22 mouse cellular contexts compared by ENCODE assay signal in genomic region chr9:71323303-71323952, GRCm38 (mm10).
DNase-seq lines count a peak whose midpoint lies in the region; ATAC-seq lines count a peak whose summit lies in the region.
"Had no signal": no experiment of that assay in that cellular context is flagged by ENCODE, and none has a peak within 500 bp of the region (broad histone marks: within the 10 kb centered on the region; RNA-seq: fewer than 3 reads in every experiment).

No protein-coding gene starts in this region.

- peaks cover 40% of the 10 kb centered on the region for H3K4me1 ChIP-seq in kidney, embryonic 15.5 days
- H3K4me1 ChIP-seq in limb, embryonic 12.5 days (replicated peaks) = peaks cover 33% of the 10 kb centered on the region
- H3K4me1 ChIP-seq in limb, embryonic 10.5 days = peaks cover 28% of the 10 kb centered on the region
- H3K4me1 ChIP-seq in limb, embryonic 13.5 days = peaks cover 26% of the 10 kb centered on the region
- H3K4me1 ChIP-seq: forebrain, embryonic 12.5 days had no signal

- H3K9ac ChIP-seq in kidney, embryonic 15.5 days = no peak overlapping the region
- no peak overlapping the region for H3K9ac ChIP-seq in limb, embryonic 12.5 days (replicated peaks)
- H3K9ac ChIP-seq in limb, embryonic 13.5 days = no peak overlapping the region
- H3K9ac ChIP-seq: embryonic facial prominence, embryonic 13.5 days; embryonic facial prominence, embryonic 15.5 days; forebrain, embryonic 12.5 days had no signal

- H3K36me3 ChIP-seq in kidney, embryonic 15.5 days = no peaks in the 10 kb centered on the region
- no peaks in the 10 kb centered on the region for H3K36me3 ChIP-seq in limb, embryonic 12.5 days
- no peaks in the 10 kb centered on the region for H3K36me3 ChIP-seq in limb, embryonic 10.5 days
- H3K36me3 ChIP-seq in limb, embryonic 13.5 days = no peaks in the 10 kb centered on the region
- H3K36me3 ChIP-seq: embryonic facial prominence, embryonic 13.5 days; embryonic facial prominence, embryonic 15.5 days; forebrain, embryonic 10.5 days; forebrain, embryonic 12.5 days had no signal

- intact Hi-C loops in gastrocnemius, postnatal 14 days (cut with DNase I; ENCODE audit: low total_unique reads) = no loop called here

- no peaks in the 10 kb centered on the region for H3K27me3 ChIP-seq in kidney, embryonic 15.5 days
- H3K27me3 ChIP-seq in limb, embryonic 12.5 days = peaks cover 44% of the 10 kb centered on the region
- peaks cover 20% of the 10 kb centered on the region; the same call in 1 of the 2 replicates for H3K27me3 ChIP-seq in limb, embryonic 10.5 days (ENCODE audit: low read depth, poor library complexity, severe bottlenecking)
- H3K27me3 ChIP-seq in limb, embryonic 13.5 days = peaks cover 47% of the 10 kb centered on the region
- H3K27me3 ChIP-seq: embryonic facial prominence, embryonic 13.5 days; embryonic facial prominence, embryonic 15.5 days; forebrain, embryonic 12.5 days had no signal

- WGBS in kidney, embryonic 15.5 days = 23% methylated on average over 1 of the region's 1 CpGs
- 6% methylated on average over 1 of the region's 1 CpGs for WGBS in limb, embryonic 12.5 days
- WGBS in limb, embryonic 10.5 days = 45% methylated on average over 1 of the region's 1 CpGs
- WGBS in limb, embryonic 13.5 days = 10% methylated on average over 1 of the region's 1 CpGs

- peak overlapping the region; percentile 75 for H3K27ac ChIP-seq in kidney, embryonic 15.5 days
- no peak overlapping the region for H3K27ac ChIP-seq in limb, embryonic 12.5 days
- H3K27ac ChIP-seq in limb, embryonic 10.5 days = no peak overlapping the region
- no peak overlapping the region for H3K27ac ChIP-seq in limb, embryonic 13.5 days
- H3K27ac ChIP-seq: embryonic facial prominence, embryonic 13.5 days; embryonic facial prominence, embryonic 15.5 days; forebrain, embryonic 10.5 days; forebrain, embryonic 12.5 days had no signal

- H3K4me3 ChIP-seq in kidney, embryonic 15.5 days (replicated peaks) = no peak overlapping the region
- no peak overlapping the region for H3K4me3 ChIP-seq in limb, embryonic 12.5 days (replicated peaks)
- no peak overlapping the region for H3K4me3 ChIP-seq in limb, embryonic 10.5 days
- no peak overlapping the region for H3K4me3 ChIP-seq in limb, embryonic 13.5 days
- H3K4me3 ChIP-seq: embryonic facial prominence, embryonic 13.5 days; embryonic facial prominence, embryonic 15.5 days; erythroblast, embryonic 14.5 days; forebrain, embryonic 10.5 days; forebrain, embryonic 12.5 days had no signal

- H3K9me3 ChIP-seq in kidney, embryonic 15.5 days (replicated peaks) = no peaks in the 10 kb centered on the region
- no peaks in the 10 kb centered on the region for H3K9me3 ChIP-seq in limb, embryonic 12.5 days
- H3K9me3 ChIP-seq in limb, embryonic 10.5 days (replicated peaks) = no peaks in the 10 kb centered on the region
- H3K9me3 ChIP-seq in limb, embryonic 13.5 days = no peaks in the 10 kb centered on the region
- H3K9me3 ChIP-seq: embryonic facial prominence, embryonic 13.5 days; embryonic facial prominence, embryonic 15.5 days; forebrain, embryonic 10.5 days; forebrain, embryonic 12.5 days had no signal

- ATAC-seq in kidney, embryonic 15.5 days (replicated peaks; ENCODE audit: low FRiP score) = no peak
- ATAC-seq in limb, embryonic 12.5 days (ENCODE audit: insufficient number of reproducible peaks, insufficient read depth, low FRiP score, low TSS enrichment, low read depth) = peak; percentile 84; the same call in 1 of the 2 replicates
- peak; percentile 54; the same call in 1 of the 2 replicates for ATAC-seq in limb, embryonic 13.5 days (ENCODE audit: low FRiP score, low read depth)
- ATAC-seq: forebrain, embryonic 14.5 days had no signal

- H3K4me2 ChIP-seq in kidney, embryonic 15.5 days = no peak overlapping the region
- H3K4me2 ChIP-seq in limb, embryonic 12.5 days = no peak overlapping the region
- no peak overlapping the region for H3K4me2 ChIP-seq in limb, embryonic 13.5 days (replicated peaks)
- H3K4me2 ChIP-seq: embryonic facial prominence, embryonic 13.5 days; embryonic facial prominence, embryonic 15.5 days; forebrain, embryonic 12.5 days had no signal

- no peak for DNase-seq in kidney, postnatal 10 days
- DNase-seq in limb, embryonic 10.5 days (ENCODE audit: low spot score) = no peak
- DNase-seq in gastrocnemius, postnatal 14 days = no peak
- DNase-seq: adrenal gland, adult 2 months; adrenal gland, postnatal 10 days; adrenal gland, postnatal 25 days; cerebellum, adult 11 months; cerebellum, adult 18-20 months; cerebellum, adult 8-10 months; cerebellum, adult 9-11 months; cerebellum, postnatal 14 days; cerebellum, postnatal 36 days; embryo, embryonic 11 days had no signal
